Mouse (Mus musculus) neural tube, embryonic 15.5 days (tissue): ENCODE data around the gene Avpi1. TPM values are rescaled to one million over a fixed set of nuclear protein-coding genes. Genes with fewer than 3 reads are reported as not detected.

Experiments
- polyA plus RNA-seq: library from polyadenylated mRNA; unstranded; fragments of >200 nt; fragmentation: Nextera tagmentation; extraction: Ambion mirVana; gene quantifications from 2 replicates; pipeline ENCODE4 v1.2.1, GENCODE M21; 2015

Avpi1 gene
- polyA plus RNA-seq, 1 experiment from 2014 or later, result 11.1 TPM

Other genes starting within 250 kb of the Avpi1 start
- gene Rrp12, start 232.9 kb downstream of the Avpi1 start, polyA plus RNA-seq, result 17.9 and 18.5 TPM in 2 replicates
- gene Pgam1, start 217.1 kb downstream of the Avpi1 start, polyA plus RNA-seq, result 540 and 577 TPM in 2 replicates
- gene Exosc1, start 195.6 kb downstream of the Avpi1 start, polyA plus RNA-seq, result 59.7 and 61.4 TPM in 2 replicates
- gene Zdhhc16, start 195.6 kb downstream of the Avpi1 start, polyA plus RNA-seq, result 89.3 and 90.6 TPM in 2 replicates
- gene Mms19, start 147.9 kb downstream of the Avpi1 start, polyA plus RNA-seq, result 31.0 and 35.8 TPM in 2 replicates
- 13.9 and 14.5 TPM in 2 replicates for gene Ubtd1, start 147.3 kb downstream of the Avpi1 start, polyA plus RNA-seq
- gene Ankrd2, start 93.1 kb downstream of the Avpi1 start, polyA plus RNA-seq, result 1.1 and 1.3 TPM in 2 replicates
- 1.7 and 1.8 TPM in 2 replicates for gene Hoga1, start 83.4 kb downstream of the Avpi1 start, polyA plus RNA-seq
- gene 4933411K16Rik, start 76.8 kb downstream of the Avpi1 start, polyA plus RNA-seq, result not detected in 2 replicates
- gene Morn4, start 42.7 kb downstream of the Avpi1 start, polyA plus RNA-seq, result 99.6 and 116 TPM in 2 replicates
- gene Pi4k2a, start 38.6 kb downstream of the Avpi1 start, polyA plus RNA-seq, result 31.0 and 33.5 TPM in 2 replicates
- 3.6 and 4.0 TPM in 2 replicates for gene Marveld1, start 18.3 kb upstream of the Avpi1 start, polyA plus RNA-seq
- 58.0 and 62.6 TPM in 2 replicates for gene Zfyve27, start 34.9 kb upstream of the Avpi1 start, polyA plus RNA-seq
- gene Sfrp5, start 73.2 kb upstream of the Avpi1 start, polyA plus RNA-seq, result 6.8 and 6.9 TPM in 2 replicates
- 68.0 and 77.8 TPM in 2 replicates for gene Golga7b, start 118.5 kb upstream of the Avpi1 start, polyA plus RNA-seq